Mouse (Mus musculus) kidney, embryonic 15.5 days (tissue): ENCODE results near the gene Tmem56. TPM values are rescaled to one million over a fixed set of nuclear protein-coding genes. Genes with fewer than 3 reads are reported as not detected.

ENCODE experiments used
- ATAC-seq: fragments of 200-750 bp; cut with Nextera tagmentation; replicated peaks from 2 replicates; pipeline ENCODE4 v1.8.0; 2017; ENCODE audit warnings: moderate TSS enrichment; ENCODE audit not compliant: low FRiP score
- H3K27ac ChIP-seq: fragments of 300-500 bp; sonication (generic); 2 replicates; pipeline ENCODE4 v1.5.1; 2015; ENCODE audit warnings: mild to moderate bottlenecking, inconsistent platforms
- H3K27me3 ChIP-seq: fragments of 300-500 bp; sonication (generic); 2 replicates; pipeline ENCODE4 v1.6.1; 2015; ENCODE audit warnings: inconsistent platforms
- H3K36me3 ChIP-seq: fragments of 300-500 bp; sonication (generic); 2 replicates; pipeline ENCODE4 v1.6.1; 2015; ENCODE audit warnings: inconsistent platforms
- H3K4me1 ChIP-seq: fragments of 300-500 bp; sonication (generic); 2 replicates; pipeline ENCODE4 v1.6.1; 2015; ENCODE audit warnings: inconsistent platforms
- H3K4me2 ChIP-seq: fragments of 300-500 bp; sonication (generic); 2 replicates; pipeline ENCODE4 v1.6.1; 2015; ENCODE audit warnings: moderate library complexity, mild to moderate bottlenecking, inconsistent platforms
- H3K4me3 ChIP-seq: fragments of 300-500 bp; sonication (generic); replicated peaks from 2 replicates; pipeline ENCODE4 v1.5.1; 2015; ENCODE audit warnings: mild to moderate bottlenecking, inconsistent platforms
- H3K9ac ChIP-seq: fragments of 300-500 bp; sonication (generic); 2 replicates; pipeline ENCODE4 v1.6.1; 2015; ENCODE audit warnings: mild to moderate bottlenecking, inconsistent platforms
- H3K9me3 ChIP-seq: fragments of 300-500 bp; sonication (generic); replicated peaks from 2 replicates; pipeline ENCODE4 v1.6.1; 2016; ENCODE audit warnings: inconsistent platforms
- WGBS: fragments of 180-500 bp; shearing (Covaris S2); methylation state at CpG from one replicate; pipeline ENCODE4 v1.1.7; 2015; ENCODE audit warnings: mixed read lengths; 5-methylcytosine and 5-hydroxymethylcytosine counted together
- polyA plus RNA-seq: library from polyadenylated mRNA; unstranded; fragments of >200 nt; fragmentation: Nextera tagmentation; extraction: Ambion mirVana; gene quantifications from 2 replicates; pipeline ENCODE4 v1.2.1, GENCODE M21; 2015

Tmem56 gene
- polyA plus RNA-seq, 1 experiment from 2014 or later: 1.6 TPM

GRCm38 (mm10) chr3:121257418-121257817 lies 25.5 kb downstream of the Tmem56 start:
- Histone ChIP-seq H3K9me3 (no peaks in the 10 kb centered on the region), H3K4me2 (no peak overlapping the region), H3K4me1 (peaks cover 12% of the 10 kb centered on the region), H3K4me3 (no peak overlapping the region), H3K36me3 (no peaks in the 10 kb centered on the region), H3K9ac (no peak overlapping the region), H3K27me3 (peaks cover 31% of the 10 kb centered on the region), H3K27ac (no peak overlapping the region)
- no peak for ATAC-seq
- WGBS: 89% methylated on average over 10 of the region's 10 CpGs

GRCm38 (mm10) chr3:121256131-121256530 lies 26.8 kb downstream of the Tmem56 start:
- H3K27ac ChIP-seq: no peak overlapping the region
- no peak for ATAC-seq
- H3K9ac ChIP-seq: no peak overlapping the region
- H3K4me3 ChIP-seq: no peak overlapping the region
- peaks cover 22% of the 10 kb centered on the region for H3K27me3 ChIP-seq
- H3K9me3 ChIP-seq: no peaks in the 10 kb centered on the region
- H3K36me3 ChIP-seq: no peaks in the 10 kb centered on the region
- no peak overlapping the region for H3K4me2 ChIP-seq
- WGBS: 79% methylated on average over 8 of the region's 8 CpGs
- peaks cover 7% of the 10 kb centered on the region for H3K4me1 ChIP-seq

GRCm38 (mm10) chr3:121255501-121255900 lies 27.4 kb downstream of the Tmem56 start:
- peaks cover 15% of the 10 kb centered on the region for H3K27me3 ChIP-seq
- no peak overlapping the region for H3K4me3 ChIP-seq
- H3K4me1 ChIP-seq: peaks cover 7% of the 10 kb centered on the region
- no peaks in the 10 kb centered on the region for H3K9me3 ChIP-seq
- H3K9ac ChIP-seq: no peak overlapping the region
- no peak for ATAC-seq
- no peak overlapping the region for H3K27ac ChIP-seq
- 85% methylated on average over 7 of the region's 7 CpGs for WGBS
- no peak overlapping the region for H3K4me2 ChIP-seq
- no peaks in the 10 kb centered on the region for H3K36me3 ChIP-seq

- WGBS: 70% methylated on average over 19 of the region's 19 CpGs
- Histone ChIP-seq H3K27ac (no peak overlapping the region), H3K36me3 (no peaks in the 10 kb centered on the region), H3K9me3 (no peaks in the 10 kb centered on the region), H3K4me3 (no peak overlapping the region), H3K4me2 (no peak overlapping the region), H3K4me1 (0 out of 2 replicates have a peak, but pooled peaks cover 3% of the 10 kb centered on the region), H3K27me3 (no peaks in the 10 kb centered on the region), H3K9ac (no peak overlapping the region)
- ATAC-seq: no peak
Observed at GRCm38 (mm10) chr3:121250576-121251433, 32.1 kb downstream of the Tmem56 start.

- Histone ChIP-seq H3K36me3 (no peaks in the 10 kb centered on the region), H3K27me3 (no peaks in the 10 kb centered on the region), H3K4me2 (no peak overlapping the region), H3K4me3 (no peak overlapping the region), H3K4me1 (0 out of 2 replicates have a peak, but pooled peaks cover 3% of the 10 kb centered on the region), H3K9ac (no peak overlapping the region), H3K9me3 (no peaks in the 10 kb centered on the region), H3K27ac (no peak overlapping the region)
- 82% methylated on average over 9 of the region's 9 CpGs for WGBS
- no peak for ATAC-seq
Observed at GRCm38 (mm10) chr3:121250048-121250447, 32.9 kb downstream of the Tmem56 start.

GRCm38 (mm10) chr3:121242941-121243340 lies 40.0 kb downstream of the Tmem56 start:
- no peaks in the 10 kb centered on the region for H3K9me3 ChIP-seq
- ATAC-seq: peak; percentile 31
- H3K4me3 ChIP-seq: no peak overlapping the region
- no peak overlapping the region for H3K9ac ChIP-seq
- H3K4me1 ChIP-seq: peaks cover 30% of the 10 kb centered on the region
- H3K4me2 ChIP-seq: no peak overlapping the region
- no peaks in the 10 kb centered on the region for H3K36me3 ChIP-seq
- WGBS: 59% methylated on average over 4 of the region's 4 CpGs
- 0 out of 2 replicates have a peak overlapping the region, but pooled peaks have one; percentile 9 for H3K27ac ChIP-seq
- no peaks in the 10 kb centered on the region for H3K27me3 ChIP-seq

- H3K4me3 ChIP-seq: no peak overlapping the region
- ATAC-seq: peak; percentile 59
- 31% methylated on average over 9 of the region's 9 CpGs for WGBS
- H3K27ac ChIP-seq: 0 out of 2 replicates have a peak overlapping the region, but pooled peaks have one; percentile 9
- no peaks in the 10 kb centered on the region for H3K9me3 ChIP-seq
- H3K36me3 ChIP-seq: no peaks in the 10 kb centered on the region
- H3K9ac ChIP-seq: no peak overlapping the region
- H3K4me2 ChIP-seq: no peak overlapping the region
- H3K27me3 ChIP-seq: no peaks in the 10 kb centered on the region
- H3K4me1 ChIP-seq: peaks cover 30% of the 10 kb centered on the region
Observed at GRCm38 (mm10) chr3:121242111-121242936, 40.6 kb downstream of the Tmem56 start.

GRCm38 (mm10) chr3:121240362-121241040 lies 42.4 kb downstream of the Tmem56 start:
- WGBS: 41% methylated on average over 8 of the region's 8 CpGs
- H3K4me3 ChIP-seq: no peak overlapping the region
- no peak overlapping the region for H3K9ac ChIP-seq
- ATAC-seq: peak; percentile 78
- no peaks in the 10 kb centered on the region for H3K36me3 ChIP-seq
- H3K27ac ChIP-seq: peak overlapping the region; percentile 71
- peak overlapping the region; percentile 2; the same call in 1 of the 2 replicates for H3K4me2 ChIP-seq
- H3K4me1 ChIP-seq: peaks cover 30% of the 10 kb centered on the region
- no peaks in the 10 kb centered on the region for H3K27me3 ChIP-seq
- H3K9me3 ChIP-seq: no peaks in the 10 kb centered on the region

- H3K27me3 ChIP-seq: no peaks in the 10 kb centered on the region
- no peak overlapping the region for H3K4me3 ChIP-seq
- no peak overlapping the region for H3K4me2 ChIP-seq
- WGBS: 87% methylated on average over 8 of the region's 8 CpGs
- H3K9ac ChIP-seq: no peak overlapping the region
- no peak for ATAC-seq
- no peak overlapping the region for H3K27ac ChIP-seq
- H3K4me1 ChIP-seq: peaks cover 30% of the 10 kb centered on the region
- no peaks in the 10 kb centered on the region for H3K9me3 ChIP-seq
- no peaks in the 10 kb centered on the region for H3K36me3 ChIP-seq
Observed at GRCm38 (mm10) chr3:121239096-121239495, 43.8 kb downstream of the Tmem56 start.

- H3K36me3 ChIP-seq: no peaks in the 10 kb centered on the region
- WGBS: 90% methylated on average over 8 of the region's 8 CpGs
- no peaks in the 10 kb centered on the region for H3K27me3 ChIP-seq
- no peaks in the 10 kb centered on the region for H3K9me3 ChIP-seq
- no peak overlapping the region for H3K9ac ChIP-seq
- no peak overlapping the region for H3K4me2 ChIP-seq
- ATAC-seq: no peak
- no peaks in the 10 kb centered on the region for H3K4me1 ChIP-seq
- no peak overlapping the region for H3K4me3 ChIP-seq
- no peak overlapping the region for H3K27ac ChIP-seq
Observed at GRCm38 (mm10) chr3:121224763-121225162, 58.1 kb downstream of the Tmem56 start.

GRCm38 (mm10) chr3:121224185-121224584 lies 58.7 kb downstream of the Tmem56 start:
- Histone ChIP-seq H3K9ac (no peak overlapping the region), H3K36me3 (no peaks in the 10 kb centered on the region), H3K27ac (no peak overlapping the region), H3K4me3 (no peak overlapping the region), H3K27me3 (no peaks in the 10 kb centered on the region), H3K9me3 (no peaks in the 10 kb centered on the region), H3K4me1 (no peaks in the 10 kb centered on the region), H3K4me2 (no peak overlapping the region)
- no peak for ATAC-seq
- WGBS: 94% methylated on average over 6 of the region's 6 CpGs
